Mouse (Mus musculus) mouse embryonic stem cell (cell line): ENCODE data around the gene Lin52.

Experiments
- in situ Hi-C, 2 experiments: fragments of 300-500 bp; cut with MboI; formaldehyde crosslinking; loops; 1 replicate in 1 of 2; 3 replicates in 1 of 2; pipeline ENCODE4 v1.14.3; 2019 to 2020; ENCODE audit warnings: low sequenced_read_pairs in 2 of 2, low pct_unique_long_range_greater_than_20kb in 1 of 2, mixed read lengths in 1 of 2; ENCODE audit not compliant: unreplicated experiment in 1 of 2

The Lin52 gene

DNA sequence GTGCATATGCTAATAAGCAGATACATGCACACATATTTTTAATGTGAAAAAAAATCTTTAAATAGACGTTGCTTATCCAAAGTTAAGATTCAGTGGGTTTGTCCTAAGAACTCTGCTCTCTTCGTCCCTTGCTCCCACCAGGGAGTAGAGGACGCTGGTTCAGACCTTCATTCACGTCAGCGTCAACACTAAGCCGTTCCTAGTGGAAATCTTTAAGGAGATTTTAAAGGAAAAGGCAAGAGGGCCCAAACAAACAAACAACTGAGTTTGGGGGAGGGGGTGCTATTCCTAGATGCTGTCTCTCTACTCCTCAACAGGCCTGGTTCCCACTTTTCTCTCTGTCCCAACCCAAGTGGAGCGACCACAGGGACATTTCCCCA, 121.1 kb downstream of the Lin52 start:
- in situ Hi-C loops = no loop called here

DNA sequence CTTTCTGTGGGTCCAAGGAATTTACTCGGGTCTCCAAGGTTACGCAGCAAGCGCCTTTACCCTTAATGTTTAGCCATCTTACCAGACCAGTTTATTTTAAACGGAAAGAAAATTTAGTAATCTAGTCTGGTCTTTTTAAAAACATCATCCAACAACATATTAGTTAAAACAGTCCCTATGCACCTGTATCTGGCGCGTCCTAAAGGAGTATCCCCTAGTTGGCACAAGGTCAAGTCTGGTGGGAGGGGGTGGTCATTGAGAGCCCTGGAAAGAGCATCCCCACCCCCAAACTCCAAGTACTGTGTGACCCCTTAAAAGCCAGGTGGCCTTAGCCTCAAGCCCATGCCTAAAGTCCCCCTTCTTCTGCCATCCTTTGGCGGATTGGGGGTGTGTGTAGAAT, 121.9 kb downstream of the Lin52 start:
- in situ Hi-C loops = no loop called here

GRCm38 (mm10) chr12:84577768-84578439, 126.7 kb downstream of the Lin52 start:
- in situ Hi-C loops = no loop called here

DNA sequence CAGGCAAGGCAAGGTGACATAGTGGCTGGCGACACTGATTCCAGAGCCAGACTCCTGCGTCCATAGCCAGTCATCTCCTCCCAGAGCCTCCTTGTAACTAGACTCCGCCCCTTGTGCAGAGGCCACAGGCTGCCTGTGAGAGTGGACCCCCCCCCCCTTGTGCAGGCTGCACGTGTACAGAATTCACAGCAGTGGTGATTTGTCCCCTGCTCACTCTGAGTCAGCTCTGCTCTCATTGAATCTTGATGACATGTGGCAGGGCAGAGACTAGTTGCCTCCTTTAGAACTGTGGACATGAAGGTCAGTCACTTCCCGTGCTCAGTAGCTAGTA, 127.2 kb downstream of the Lin52 start:
- in situ Hi-C loops = no loop called here

- in situ Hi-C loops = no loop called here
Observed at GRCm38 (mm10) chr12:84581285-84581684, 130.1 kb downstream of the Lin52 start.

GRCm38 (mm10) chr12:84589825-84590761, 138.9 kb downstream of the Lin52 start:
- in situ Hi-C loops = no loop called here
